Mouse (Mus musculus) ZHBTc4 (cell line): ENCODE data around the gene Rragc.
"Not testable (repeated sequence)": the region's sequence is repeated elsewhere in the genome, so short reads cannot be mapped to it uniquely, and the experiment has no call there.

Experiments used
- DNase-seq: peaks from one replicate; pipeline ENCODE4 v3.0.0-alpha.2; 2011; ENCODE audit warnings: low read depth, low spot score

The Rragc gene

GRCm38 (mm10) chr4:123916748-123917547, at the start of gene Rragc:
Gene Rragc, plus strand, starts transcription at chr4:123917446.
- peak; percentile 99 for DNase-seq

- DNase-seq = no peak
Measured at GRCm38 (mm10) chr4:123893726-123894125, 23.5 kb upstream of the Rragc start.

DNA sequence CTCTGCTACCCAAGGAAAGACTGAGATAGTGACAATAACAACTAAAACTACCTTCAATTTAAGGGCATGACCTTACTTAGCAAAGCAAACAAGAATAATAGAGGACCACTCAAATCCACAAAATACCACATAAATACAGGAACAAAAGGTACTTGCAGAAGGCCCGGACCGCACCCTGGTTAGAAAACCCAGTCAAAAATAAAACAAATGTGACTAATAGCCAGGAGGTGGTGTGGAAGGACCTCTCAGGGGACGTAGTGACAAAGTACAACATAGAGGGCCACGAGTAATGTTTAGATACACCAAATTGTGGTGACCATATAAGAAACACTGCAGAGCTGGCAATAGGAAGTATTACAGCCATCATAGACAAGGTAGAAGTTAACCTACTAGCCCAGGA, 23.0 kb upstream of the Rragc start:
- no peak for DNase-seq

DNA sequence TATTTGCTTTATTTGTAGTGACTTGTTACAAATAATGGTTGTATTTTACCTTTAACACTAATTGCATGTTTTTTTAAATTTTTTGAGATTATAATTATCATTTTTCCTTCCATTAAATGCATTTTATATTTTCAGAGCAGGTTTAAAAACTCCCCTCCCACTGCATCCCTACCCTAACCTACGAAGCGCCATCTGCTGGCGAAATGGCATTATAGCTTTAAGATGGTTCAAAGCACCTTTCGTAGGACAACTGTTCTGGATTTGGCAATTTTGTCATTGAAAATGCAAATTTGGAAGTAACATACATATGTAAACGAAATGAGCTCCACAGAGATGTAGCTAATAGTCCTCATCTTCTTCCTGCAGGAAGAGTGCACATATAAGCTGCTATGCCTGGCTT, 18.6 kb upstream of the Rragc start:
- DNase-seq = peak; percentile 62

GRCm38 (mm10) chr4:123903432-123903831, 13.8 kb upstream of the Rragc start:
- DNase-seq = peak; percentile 29

- peak; percentile 100 for DNase-seq
Measured at GRCm38 (mm10) chr4:123904333-123905125, 12.7 kb upstream of the Rragc start, which contains the start of gene Mycbp. Gene Mycbp, plus strand, starts transcription at chr4:123904832.

DNA sequence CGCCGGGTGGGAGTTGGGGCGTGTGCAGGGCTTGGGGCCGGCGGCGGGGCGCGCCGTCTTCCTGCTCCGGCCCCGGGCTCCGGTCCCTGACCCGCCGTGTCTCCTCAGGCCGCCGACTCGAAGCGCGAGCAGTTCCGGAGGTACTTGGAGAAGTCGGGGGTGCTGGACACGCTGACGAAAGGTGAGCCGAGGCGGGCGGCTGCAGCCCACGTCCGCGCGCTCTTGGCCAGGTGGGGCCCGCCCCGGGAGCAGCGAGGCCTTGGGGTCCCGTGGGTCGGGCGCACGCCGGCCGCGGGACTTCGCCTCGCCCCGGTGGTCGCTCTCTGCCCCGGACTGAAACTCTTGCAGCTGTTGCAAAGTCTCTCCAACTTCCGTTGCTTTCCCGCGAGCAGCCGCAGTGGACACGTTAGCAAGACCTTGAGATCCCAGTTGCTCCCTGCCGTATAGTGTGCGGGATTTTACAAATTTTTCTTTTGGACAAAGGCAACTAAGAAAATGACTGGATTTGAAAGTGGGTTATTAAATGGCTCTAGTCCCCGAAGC, 12.0 kb upstream of the Rragc start:
- DNase-seq = no peak

DNA sequence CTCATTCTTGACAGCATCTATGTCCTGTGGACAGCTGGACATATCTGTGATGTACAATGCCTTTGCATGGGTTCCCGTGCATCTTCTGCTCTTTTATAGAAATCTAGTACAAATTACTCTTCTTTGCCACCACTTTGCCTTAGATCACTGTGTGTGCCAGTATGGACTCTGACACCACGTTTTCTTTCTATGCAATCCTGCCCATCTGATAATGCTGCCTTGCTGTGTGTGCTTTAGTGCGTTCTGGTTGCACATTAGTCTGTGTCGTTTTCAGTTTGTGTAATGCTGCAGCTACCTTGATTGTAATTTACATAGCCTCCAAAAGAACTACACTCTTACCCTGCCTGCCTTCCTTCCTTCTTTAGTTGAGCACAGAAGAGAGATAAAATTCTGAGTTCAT, 5.7 kb upstream of the Rragc start:
- DNase-seq = no peak

DNA sequence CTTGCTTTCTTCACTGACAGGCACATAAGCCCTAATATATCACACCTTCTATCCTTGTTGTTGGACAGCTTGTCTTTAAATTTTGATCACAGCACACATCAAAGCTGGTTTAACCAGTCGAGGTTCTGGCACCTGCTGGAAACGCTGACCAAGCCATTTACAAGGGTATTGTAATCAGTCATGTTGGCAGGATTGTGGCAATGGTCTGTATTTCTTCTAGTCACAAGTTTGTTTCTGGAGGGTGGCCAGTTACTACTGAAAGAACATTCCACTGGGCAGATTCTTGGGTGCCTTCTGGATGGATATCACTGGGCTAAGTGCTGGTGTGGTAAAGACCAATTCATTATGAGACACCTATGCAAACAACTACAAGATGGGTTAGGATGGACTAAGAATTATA, 4.8 kb upstream of the Rragc start:
- DNase-seq = no peak

- peak; percentile 56 for DNase-seq
Measured at GRCm38 (mm10) chr4:123917548-123918140, 398 bp downstream of the Rragc start, which contains the start of gene 4930535I16Rik. Gene 4930535I16Rik, minus strand, starts transcription at chr4:123918022.

DNA sequence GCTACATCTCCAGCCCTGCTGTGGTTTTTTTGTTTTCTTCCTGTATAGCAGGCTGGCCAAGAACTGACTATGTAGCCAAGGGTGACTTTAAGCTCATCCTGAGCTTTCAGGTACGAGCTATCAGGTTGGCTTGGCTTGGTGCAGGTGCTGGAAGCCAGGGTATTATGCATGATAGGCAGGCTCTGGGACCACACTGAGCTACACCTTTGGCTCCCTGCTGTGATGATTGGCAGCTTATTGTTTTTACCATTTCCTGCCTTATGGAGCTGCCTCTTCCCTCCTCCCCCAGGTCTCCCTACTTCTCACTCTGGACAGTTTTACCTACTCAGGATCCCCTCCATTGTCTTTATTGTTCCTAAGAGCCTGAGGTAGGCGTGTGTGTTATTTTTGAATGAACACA, 1.6 kb downstream of the Rragc start:
- DNase-seq = peak; percentile 78

DNA sequence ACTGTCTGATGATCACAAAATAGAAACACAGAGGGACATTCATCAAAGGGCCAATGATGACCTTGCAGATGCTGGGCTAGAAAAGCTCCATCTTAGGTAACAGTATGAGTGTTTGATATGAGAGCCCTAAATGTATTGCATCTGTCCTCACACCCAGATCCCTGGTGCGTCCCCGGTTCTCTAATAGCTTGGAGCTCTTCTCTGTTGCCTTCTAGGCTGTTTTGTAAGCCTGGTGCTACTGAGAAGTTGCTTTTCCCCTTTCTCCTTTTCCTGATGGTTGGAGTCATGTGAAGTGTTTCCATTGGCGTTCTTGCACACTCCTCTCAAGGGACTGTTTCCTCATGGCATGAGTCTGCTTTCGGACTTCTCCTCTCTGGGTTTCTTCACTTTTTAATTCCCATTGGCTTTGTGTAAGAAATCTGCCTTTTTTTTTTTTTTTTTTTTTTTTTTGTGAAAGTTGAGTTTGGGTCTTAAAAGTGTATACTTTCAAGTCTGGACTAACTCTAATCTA, 3.9 kb downstream of the Rragc start:
- no peak for DNase-seq

DNA sequence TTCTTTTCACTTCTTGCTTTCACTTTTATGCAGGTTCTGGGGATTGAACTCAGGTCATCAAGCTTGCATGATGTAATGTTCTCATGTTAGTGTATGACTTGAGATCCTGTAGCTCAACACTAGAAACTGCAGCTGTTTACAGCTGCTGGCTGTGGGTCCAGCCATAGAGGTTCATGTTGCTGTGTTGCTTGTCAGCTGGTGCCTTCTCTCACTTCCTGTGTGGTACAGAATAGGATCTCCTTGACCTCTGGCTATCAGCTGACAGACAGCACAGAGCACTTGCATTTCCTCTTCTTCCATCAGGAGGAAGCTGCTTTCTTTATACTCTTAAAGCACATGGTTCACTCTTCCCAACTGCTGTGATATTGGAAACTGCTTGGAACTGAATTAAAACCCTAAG, 10.7 kb downstream of the Rragc start:
- DNase-seq = no peak

GRCm38 (mm10) chr4:123929994-123930393, 12.7 kb downstream of the Rragc start:
- no peak for DNase-seq

GRCm38 (mm10) chr4:123934306-123934705, 17.1 kb downstream of the Rragc start:
- no peak for DNase-seq

DNA sequence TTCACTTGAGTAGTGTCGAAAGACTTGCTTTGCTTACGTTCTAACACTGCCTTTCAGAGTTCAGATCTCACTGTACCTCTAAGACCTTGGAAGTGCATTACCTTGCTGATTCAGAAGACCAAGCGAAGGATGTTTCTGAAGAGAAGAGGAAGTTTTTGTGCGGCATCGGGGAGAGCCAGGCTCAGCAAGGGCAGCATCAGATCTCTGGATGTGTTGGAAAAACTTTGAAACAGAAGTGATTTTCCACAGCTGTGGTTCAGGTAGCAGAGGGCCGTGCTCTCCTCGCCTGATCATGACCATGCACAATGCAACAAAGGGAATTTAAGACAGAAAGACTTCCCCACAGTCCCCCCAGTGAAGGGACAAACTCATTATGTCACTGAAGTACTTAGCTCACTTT, 18.8 kb downstream of the Rragc start:
- DNase-seq = no peak

GRCm38 (mm10) chr4:123939838-123940237, 22.6 kb downstream of the Rragc start:
- peak; percentile 84 for DNase-seq

DNA sequence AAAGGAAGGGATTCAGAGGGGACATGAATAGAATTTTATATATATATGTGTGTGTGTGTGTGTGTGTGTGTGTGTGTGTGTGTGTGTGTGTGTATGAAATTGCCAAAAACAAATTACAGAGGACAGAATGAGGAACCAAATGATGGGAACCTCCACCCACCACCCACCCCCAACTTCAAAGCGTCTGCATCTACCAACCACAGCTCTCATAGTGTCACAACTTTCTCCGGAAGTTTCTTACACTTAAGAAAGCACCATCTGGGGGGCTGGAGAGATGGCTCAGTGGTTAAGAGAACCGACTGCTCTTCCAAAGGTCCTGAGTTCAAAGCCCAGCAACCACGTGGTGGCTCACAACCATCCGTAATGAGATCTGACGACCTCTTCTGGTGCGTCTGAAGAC, 23.6 kb downstream of the Rragc start:
- not testable (repeated sequence) for DNase-seq

- DNase-seq = no peak
Measured at GRCm38 (mm10) chr4:123946701-123947100, 29.5 kb downstream of the Rragc start.

- no peak for DNase-seq
Measured at GRCm38 (mm10) chr4:123947149-123947548, 29.9 kb downstream of the Rragc start.

DNA sequence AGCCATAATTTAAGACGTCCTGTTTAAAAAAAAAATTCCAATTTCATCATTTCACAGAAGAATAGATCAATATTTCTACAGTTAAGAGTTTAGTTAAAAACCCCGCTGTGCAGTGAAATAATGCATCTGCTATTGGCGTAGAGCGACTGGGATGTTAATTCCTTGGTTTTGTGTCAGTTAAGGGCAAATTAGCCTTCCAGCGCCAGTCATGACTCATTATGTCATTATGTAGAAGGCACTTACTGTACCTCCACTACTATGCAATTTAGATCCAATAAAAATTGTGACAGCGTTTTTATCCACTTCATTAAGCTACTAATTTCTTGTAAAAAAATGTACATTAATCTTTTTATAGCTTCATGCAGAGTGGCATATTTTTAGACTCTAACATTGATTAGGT, 31.7 kb downstream of the Rragc start:
- DNase-seq = no peak

GRCm38 (mm10) chr4:123949649-123950048, 32.4 kb downstream of the Rragc start:
- DNase-seq = no peak
